12 mouse cellular contexts compared by ENCODE assay signal in the genomic region with DNA sequence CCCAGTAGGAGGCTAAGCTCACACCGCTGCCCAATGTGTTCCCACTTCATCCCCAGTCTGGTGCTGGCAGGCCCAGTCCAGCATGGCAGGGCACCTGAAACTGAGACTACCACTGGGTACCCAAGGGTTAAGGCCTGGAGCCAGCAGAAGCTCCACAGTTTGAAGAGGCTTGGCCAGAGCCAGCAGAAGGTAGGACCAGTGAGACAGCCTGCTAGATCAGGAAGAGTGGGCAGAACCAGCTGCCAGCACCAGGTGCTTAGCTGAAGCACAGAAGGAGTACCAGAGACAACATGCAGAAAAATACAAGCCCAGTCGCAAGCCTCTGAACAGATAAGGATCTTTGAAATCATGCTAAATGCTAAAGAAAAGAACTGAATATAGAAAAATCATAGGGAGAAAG.
DNase-seq lines count a peak whose midpoint lies in the region; ATAC-seq lines count a peak whose summit lies in the region.
"Had no signal": no experiment of that assay in that cellular context is flagged by ENCODE, and none has a peak within 500 bp of the region (broad histone marks: within the 10 kb centered on the region; RNA-seq: fewer than 3 reads in every experiment).

No protein-coding gene starts in this region.

- ATAC-seq in cerebellum, adult (ENCODE audit: insufficient number of reproducible peaks, low FRiP score, low TSS enrichment), result peak; percentile 84
- ATAC-seq in forebrain, embryonic 14.5 days, result no peak
- ATAC-seq: midbrain, embryonic 15.5 days had no signal

- no peak overlapping the region for H3K27ac ChIP-seq in forebrain, embryonic 14.5 days (ENCODE audit: low read depth, low read length)
- H3K27ac ChIP-seq: limb, embryonic 10.5 days; liver, embryonic 15.5 days; midbrain, embryonic 15.5 days had no signal

- no peak for DNase-seq in cerebellum, postnatal 4 days (ENCODE audit: low spot score in 2 of 2)
- DNase-seq in frontal cortex, postnatal 14 days (ENCODE audit: low spot score in 2 of 2), result peak; percentile 12
- peak; percentile 60 to 65 for DNase-seq in layer of hippocampus, postnatal 36 days
- peak; percentile 22 for DNase-seq in right cerebral cortex, postnatal 14 days
- no peak for DNase-seq in adrenal gland, postnatal 10 days
- no peak for DNase-seq in adrenal gland, adult 2 months
- no peak for DNase-seq in forebrain, embryonic 14.5 days (ENCODE audit: low spot score)
- DNase-seq: lung, postnatal 36 days had no signal

- H3K9ac ChIP-seq in forebrain, embryonic 14.5 days (ENCODE audit: low read length), result no peak overlapping the region
- H3K9ac ChIP-seq: liver, embryonic 15.5 days; midbrain, embryonic 15.5 days had no signal

- no peak overlapping the region for H3K4me3 ChIP-seq in forebrain, embryonic 14.5 days (ENCODE audit: low read depth, low read length)
- H3K4me3 ChIP-seq: limb, embryonic 10.5 days; liver, embryonic 15.5 days; midbrain, embryonic 15.5 days had no signal

- 72% methylated on average over 2 of the region's 2 CpGs for WGBS in forebrain, embryonic 14.5 days

- H3K27me3 ChIP-seq in forebrain, embryonic 14.5 days (replicated peaks; ENCODE audit: control insufficient read depth, insufficient read depth, low read length), result no peaks in the 10 kb centered on the region
- H3K27me3 ChIP-seq: liver, embryonic 15.5 days; midbrain, embryonic 15.5 days had no signal

- H3K4me1 ChIP-seq in forebrain, embryonic 14.5 days (ENCODE audit: control insufficient read depth, insufficient read depth, low read length), result no peaks in the 10 kb centered on the region
- H3K4me1 ChIP-seq: limb, embryonic 10.5 days; liver, embryonic 15.5 days; midbrain, embryonic 15.5 days had no signal

- no peak overlapping the region for H3K4me2 ChIP-seq in forebrain, embryonic 14.5 days (ENCODE audit: low read length)
- H3K4me2 ChIP-seq: liver, embryonic 15.5 days; midbrain, embryonic 15.5 days had no signal

- H3K36me3 ChIP-seq in forebrain, embryonic 14.5 days (ENCODE audit: control insufficient read depth, insufficient read depth, low read length), result no peaks in the 10 kb centered on the region
- H3K36me3 ChIP-seq: limb, embryonic 10.5 days; liver, embryonic 15.5 days; midbrain, embryonic 15.5 days had no signal

- no peaks in the 10 kb centered on the region for H3K9me3 ChIP-seq in forebrain, embryonic 14.5 days (replicated peaks; ENCODE audit: control insufficient read depth, low read length)
- H3K9me3 ChIP-seq: limb, embryonic 10.5 days; liver, embryonic 15.5 days; midbrain, embryonic 15.5 days had no signal

Comparison
In these comparisons a context has a peak if more than half of its experiments do, and no peak if none do; other contexts are left out.
1. DNase-seq: peak in frontal cortex, postnatal 14 days (2 of 2), layer of hippocampus, postnatal 36 days (2 of 2) and right cerebral cortex, postnatal 14 days (single experiment); none in cerebellum, postnatal 4 days (0 of 2), adrenal gland, postnatal 10 days (single experiment), adrenal gland, adult 2 months (single experiment) and forebrain, embryonic 14.5 days (single experiment).